Mouse (Mus musculus) T-helper 17 cell (primary cell): ENCODE data around the gene Ffar4.

ENCODE experiments used
- in situ Hi-C, 2 experiments: fragments of 300-600 bp; cut with MboI, MseI; formaldehyde crosslinking; loops; 1 replicate in 1 of 2; 2 replicates in 1 of 2; pipeline ENCODE4 v1.15.1; 2025; ENCODE audit warnings: high pct_unique_total_duplicates in 2 of 2

The Ffar4 gene

GRCm38 (mm10) chr19:38091512-38091985 lies 5.3 kb upstream of the Ffar4 start:
- in situ Hi-C loops: no loop called here

- in situ Hi-C loops: no loop called here
Measured at GRCm38 (mm10) chr19:38096231-38096630, 640 bp upstream of the Ffar4 start.

- in situ Hi-C loops: no loop called here
Measured at GRCm38 (mm10) chr19:38107871-38108270, 11.0 kb downstream of the Ffar4 start.

GRCm38 (mm10) chr19:38109506-38110242 lies 12.8 kb downstream of the Ffar4 start:
- in situ Hi-C loops: loop anchor here in 1 of 2 experiments (10.0 kb wide), 1 partner anchor 1945 kb away; no protein-coding TSS in a partner anchor

GRCm38 (mm10) chr19:38111056-38111455 lies 14.2 kb downstream of the Ffar4 start:
- in situ Hi-C loops: loop anchor here in 1 of 2 experiments (10.0 kb wide), 1 partner anchor 1944 kb away; no protein-coding TSS in a partner anchor

GRCm38 (mm10) chr19:38112575-38112974 lies 15.7 kb downstream of the Ffar4 start:
- in situ Hi-C loops: loop anchor here in 1 of 2 experiments (10.0 kb wide), 1 partner anchor 1942 kb away; no protein-coding TSS in a partner anchor

GRCm38 (mm10) chr19:38114834-38115491 lies 18.1 kb downstream of the Ffar4 start:
- in situ Hi-C loops: loop anchor here in 1 of 2 experiments (10.0 kb wide), 1 partner anchor 1940 kb away; no protein-coding TSS in a partner anchor

- in situ Hi-C loops: no loop called here
Measured at GRCm38 (mm10) chr19:38120123-38120760, 23.4 kb downstream of the Ffar4 start.

GRCm38 (mm10) chr19:38123921-38124320 lies 27.1 kb downstream of the Ffar4 start:
- in situ Hi-C loops: no loop called here

- in situ Hi-C loops: no loop called here
Measured at GRCm38 (mm10) chr19:38124401-38125218, 27.7 kb downstream of the Ffar4 start.

GRCm38 (mm10) chr19:38125219-38125610 lies 28.3 kb downstream of the Ffar4 start, which contains the start of gene Rbp4:
Rbp4 (minus strand) TSS chr19:38125281.
- in situ Hi-C loops: no loop called here

GRCm38 (mm10) chr19:38126656-38127055 lies 29.8 kb downstream of the Ffar4 start:
- in situ Hi-C loops: no loop called here

GRCm38 (mm10) chr19:38132481-38132880 lies 35.6 kb downstream of the Ffar4 start, which contains the start of gene Pde6c:
Pde6c (plus strand) TSS chr19:38132781.
- in situ Hi-C loops: no loop called here

GRCm38 (mm10) chr19:38133986-38134385 lies 37.1 kb downstream of the Ffar4 start:
- in situ Hi-C loops: no loop called here

GRCm38 (mm10) chr19:38134806-38135205 lies 37.9 kb downstream of the Ffar4 start:
- in situ Hi-C loops: no loop called here

GRCm38 (mm10) chr19:38143540-38144271 lies 46.8 kb downstream of the Ffar4 start:
- in situ Hi-C loops: no loop called here

GRCm38 (mm10) chr19:38156243-38156642 lies 59.4 kb downstream of the Ffar4 start:
- in situ Hi-C loops: no loop called here

GRCm38 (mm10) chr19:38161648-38162354 lies 64.9 kb downstream of the Ffar4 start:
- in situ Hi-C loops: no loop called here
